Mouse (Mus musculus) lung, postnatal 4 days (tissue): Measurements from ENCODE around the gene Sacm1l.

Experiments used
- DNase-seq, 2 experiments: peaks; one replicate each; pipeline ENCODE4 v3.0.0; 2021

The Sacm1l gene

GRCm38 (mm10) chr9:123529392-123530157 is at the start of gene Sacm1l:
TSS of gene Sacm1l (plus strand) at chr9:123529759.
- DNase-seq: peak; percentile 98 to 100

GRCm38 (mm10) chr9:123479876-123480252 is 49.7 kb upstream of the Sacm1l start:
- no peak for DNase-seq

- DNase-seq: peak; percentile 45 to 60
These were observed 49.2 kb upstream of the Sacm1l start for GRCm38 (mm10) chr9:123480253-123480921.

GRCm38 (mm10) chr9:123481136-123481535 is 48.4 kb upstream of the Sacm1l start:
- no peak for DNase-seq

- no peak for DNase-seq
These were observed 46.0 kb upstream of the Sacm1l start for GRCm38 (mm10) chr9:123483598-123483997.

GRCm38 (mm10) chr9:123484830-123485229 is 44.7 kb upstream of the Sacm1l start:
- no peak for DNase-seq

GRCm38 (mm10) chr9:123485561-123485960 is 44.0 kb upstream of the Sacm1l start:
- no peak for DNase-seq

- DNase-seq: no peak
These were observed 42.9 kb upstream of the Sacm1l start for GRCm38 (mm10) chr9:123486635-123487034.

GRCm38 (mm10) chr9:123489073-123489472 is 40.5 kb upstream of the Sacm1l start:
- no peak for DNase-seq

GRCm38 (mm10) chr9:123489727-123490343 is 39.7 kb upstream of the Sacm1l start:
- DNase-seq: no peak

GRCm38 (mm10) chr9:123490930-123491329 is 38.6 kb upstream of the Sacm1l start:
- no peak for DNase-seq

- peak in 1 of 2 experiments; percentile 51 for DNase-seq
These were observed 37.5 kb upstream of the Sacm1l start for GRCm38 (mm10) chr9:123491917-123492585.

- DNase-seq: peak in 1 of 2 experiments; percentile 57
These were observed 32.9 kb upstream of the Sacm1l start for GRCm38 (mm10) chr9:123496665-123497064.

GRCm38 (mm10) chr9:123497906-123498305 is 31.7 kb upstream of the Sacm1l start:
- peak in 1 of 2 experiments; percentile 62 for DNase-seq

- DNase-seq: no peak
These were observed 29.1 kb upstream of the Sacm1l start for GRCm38 (mm10) chr9:123500480-123500879.

GRCm38 (mm10) chr9:123503171-123503834 is 26.3 kb upstream of the Sacm1l start:
- no peak for DNase-seq

- peak in 1 of 2 experiments; percentile 64 for DNase-seq
These were observed 25.2 kb upstream of the Sacm1l start for GRCm38 (mm10) chr9:123504325-123504724.

GRCm38 (mm10) chr9:123505598-123505997 is 24.0 kb upstream of the Sacm1l start:
- no peak for DNase-seq

- no peak for DNase-seq
These were observed 23.1 kb upstream of the Sacm1l start for GRCm38 (mm10) chr9:123506270-123507146.

GRCm38 (mm10) chr9:123507380-123507779 is 22.2 kb upstream of the Sacm1l start:
- no peak for DNase-seq

- no peak for DNase-seq
These were observed 20.6 kb upstream of the Sacm1l start for GRCm38 (mm10) chr9:123508986-123509385.
